Mouse (Mus musculus) forebrain, embryonic 14.5 days (tissue): ENCODE measurements around the gene Caap1. TPM values are rescaled to one million over a fixed set of nuclear protein-coding genes. Genes with fewer than 3 reads are reported as not detected.

Experiments used
- ATAC-seq: fragments of 200-750 bp; cut with Nextera tagmentation; 2 replicates; pipeline ENCODE4 v1.8.0; 2017; ENCODE audit warnings: mild to moderate bottlenecking, moderate library complexity
- DNase-seq: peaks from one replicate; pipeline ENCODE4 v3.0.0-alpha.2; 2015; ENCODE audit warnings: low spot score
- H3K27ac ChIP-seq: fragments of 300-500 bp; sonication (generic); 2 replicates; pipeline ENCODE4 v1.5.1; 2014; ENCODE audit warnings: low read depth, mild to moderate bottlenecking, control low read depth, low read length, moderate library complexity
- H3K27me3 ChIP-seq: fragments of 300-500 bp; sonication (generic); replicated peaks from 2 replicates; pipeline ENCODE4 v1.6.1; 2014; ENCODE audit warnings: low read length, control low read depth, mixed read lengths; ENCODE audit not compliant: control insufficient read depth, insufficient read depth
- H3K36me3 ChIP-seq: fragments of 300-500 bp; sonication (generic); 2 replicates; pipeline ENCODE4 v1.6.1; 2014; ENCODE audit warnings: low read length, control low read depth; ENCODE audit not compliant: control insufficient read depth, insufficient read depth
- H3K4me1 ChIP-seq: fragments of 300-500 bp; sonication (generic); 2 replicates; pipeline ENCODE4 v1.6.1; 2014; ENCODE audit warnings: antibody characterized with exemption, low read length, control low read depth; ENCODE audit not compliant: control insufficient read depth, insufficient read depth
- H3K4me2 ChIP-seq: fragments of 300-500 bp; sonication (generic); 2 replicates; pipeline ENCODE4 v1.6.1; 2014; ENCODE audit warnings: mild to moderate bottlenecking, control low read depth, low read length
- H3K4me3 ChIP-seq: fragments of 300-500 bp; sonication (generic); 2 replicates; pipeline ENCODE4 v1.5.1; 2014; ENCODE audit warnings: low read depth, low read length, control low read depth
- H3K9ac ChIP-seq: fragments of 300-500 bp; sonication (generic); 2 replicates; pipeline ENCODE4 v1.6.1; 2014; ENCODE audit warnings: mild to moderate bottlenecking, low read length, control low read depth, moderate library complexity
- H3K9me3 ChIP-seq: fragments of 300-500 bp; sonication (generic); replicated peaks from 2 replicates; pipeline ENCODE4 v1.6.1; 2016; ENCODE audit warnings: low read length, control low read depth, mixed read lengths; ENCODE audit not compliant: control insufficient read depth
- WGBS: fragments of 180-500 bp; shearing (Covaris S2); extraction: QIAGEN DNeasy Blood & Tissue Kit; methylation state at CpG from one replicate; pipeline ENCODE4 v1.1.7; 2014; 5-methylcytosine and 5-hydroxymethylcytosine counted together
- polyA plus RNA-seq: library from polyadenylated mRNA; unstranded; fragments of >200 nt; fragmentation: Nextera tagmentation; extraction: Ambion mirVana; gene quantifications from 2 replicates; pipeline ENCODE4 v1.2.1, GENCODE M21; 2014

Caap1 gene
- polyA plus RNA-seq, 1 experiment from 2014 or later, result 22.8 TPM

DNA sequence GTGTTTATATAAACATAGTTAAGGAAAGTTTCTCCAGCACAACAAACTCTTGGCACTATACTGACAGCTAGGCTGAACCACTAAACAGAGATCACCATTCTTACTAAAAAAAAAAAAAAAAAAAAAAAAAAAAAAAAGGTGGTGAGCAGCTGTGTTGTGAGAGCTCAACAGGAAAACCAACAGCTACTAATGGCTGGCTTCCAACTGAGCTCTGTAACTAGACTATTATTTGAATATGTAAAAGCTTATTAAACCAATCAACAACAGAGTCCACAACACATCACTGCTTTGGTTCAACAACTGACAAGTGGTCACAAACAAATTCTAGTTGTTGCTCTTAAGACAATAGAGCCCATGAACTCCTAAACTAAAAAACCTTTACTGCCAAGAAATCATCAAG is 23.4 kb downstream of the Caap1 start:
- Histone ChIP-seq H3K9ac (no peak overlapping the region), H3K9me3 (no peaks in the 10 kb centered on the region), H3K4me1 (no peaks in the 10 kb centered on the region), H3K27ac (no peak overlapping the region), H3K4me3 (no peak overlapping the region), H3K36me3 (peaks cover 5% of the 10 kb centered on the region; the same call in 1 of the 2 replicates), H3K4me2 (no peak overlapping the region), H3K27me3 (no peaks in the 10 kb centered on the region)
- DNase-seq, result peak; percentile 66
- peak; percentile 50; the same call in 1 of the 2 replicates for ATAC-seq

- H3K9me3 ChIP-seq, result no peaks in the 10 kb centered on the region
- no peak overlapping the region for H3K4me2 ChIP-seq
- no peaks in the 10 kb centered on the region for H3K36me3 ChIP-seq
- no peak for DNase-seq
- no peaks in the 10 kb centered on the region for H3K27me3 ChIP-seq
- H3K9ac ChIP-seq, result no peak overlapping the region
- no peak for ATAC-seq
- H3K4me1 ChIP-seq, result no peaks in the 10 kb centered on the region
- H3K27ac ChIP-seq, result no peak overlapping the region
- WGBS, result 97% methylated on average over 1 of the region's 1 CpGs
- no peak overlapping the region for H3K4me3 ChIP-seq
These were observed 27.1 kb downstream of the Caap1 start for GRCm38 (mm10) chr4:94529448-94529847.

- Histone ChIP-seq H3K36me3 (no peaks in the 10 kb centered on the region), H3K9ac (no peak overlapping the region), H3K4me2 (no peak overlapping the region), H3K9me3 (no peaks in the 10 kb centered on the region), H3K27me3 (no peaks in the 10 kb centered on the region), H3K27ac (no peak overlapping the region), H3K4me1 (no peaks in the 10 kb centered on the region), H3K4me3 (no peak overlapping the region)
- peak; percentile 49 for DNase-seq
- no peak for ATAC-seq
These were observed 33.3 kb downstream of the Caap1 start for GRCm38 (mm10) chr4:94523321-94523720.

- Histone ChIP-seq H3K27me3 (no peaks in the 10 kb centered on the region), H3K9ac (no peak overlapping the region), H3K4me1 (no peaks in the 10 kb centered on the region), H3K4me2 (no peak overlapping the region), H3K9me3 (no peaks in the 10 kb centered on the region), H3K36me3 (0 out of 2 replicates have a peak, but pooled peaks cover 3% of the 10 kb centered on the region), H3K4me3 (no peak overlapping the region), H3K27ac (no peak overlapping the region)
- DNase-seq (peak; percentile 81), ATAC-seq (peak; percentile 40; the same call in 1 of the 2 replicates)
- 67% methylated on average over 4 of the region's 4 CpGs for WGBS
These were observed 39.0 kb downstream of the Caap1 start for GRCm38 (mm10) chr4:94517631-94518030.

- ATAC-seq (no peak), DNase-seq (no peak)
- no peak overlapping the region for H3K27ac ChIP-seq
- H3K4me3 ChIP-seq, result no peak overlapping the region
- H3K9me3 ChIP-seq, result no peaks in the 10 kb centered on the region
- no peak overlapping the region for H3K4me2 ChIP-seq
- H3K36me3 ChIP-seq, result 0 out of 2 replicates have a peak, but pooled peaks cover 6% of the 10 kb centered on the region
- H3K4me1 ChIP-seq, result no peaks in the 10 kb centered on the region
- H3K27me3 ChIP-seq, result no peaks in the 10 kb centered on the region
- 54% methylated on average over 3 of the region's 3 CpGs for WGBS
- no peak overlapping the region for H3K9ac ChIP-seq
These were observed 41.2 kb downstream of the Caap1 start for GRCm38 (mm10) chr4:94515366-94515765.

GRCm38 (mm10) chr4:94476749-94477399 is 79.7 kb downstream of the Caap1 start:
- Histone ChIP-seq H3K4me2 (no peak overlapping the region), H3K27ac (no peak overlapping the region), H3K4me3 (no peak overlapping the region), H3K9me3 (no peaks in the 10 kb centered on the region), H3K36me3 (no peaks in the 10 kb centered on the region), H3K4me1 (no peaks in the 10 kb centered on the region), H3K9ac (no peak overlapping the region), H3K27me3 (no peaks in the 10 kb centered on the region)
- ATAC-seq (peak; percentile 51; the same call in 1 of the 2 replicates), DNase-seq (peak; percentile 19)
- WGBS, result 75% methylated on average over 18 of the region's 18 CpGs

DNA sequence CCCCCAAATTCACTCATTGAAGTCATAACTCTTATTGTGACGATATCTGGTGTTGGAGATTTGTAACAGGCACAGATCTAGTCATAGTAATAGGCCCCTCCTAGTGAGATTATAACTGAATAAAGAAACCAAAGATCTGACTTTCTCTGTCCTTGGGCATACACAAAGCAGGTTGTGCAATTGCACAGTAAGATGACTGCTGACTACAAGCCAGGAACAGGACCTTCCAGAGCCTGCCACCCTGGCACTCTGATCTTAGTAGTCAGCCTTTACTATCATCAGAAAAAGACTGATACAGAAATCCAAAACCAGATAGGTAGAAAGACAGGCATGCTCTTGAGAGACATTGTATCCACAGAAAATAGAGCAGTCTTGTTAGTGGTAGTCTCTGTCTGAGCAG is 83.3 kb downstream of the Caap1 start:
- H3K4me1 ChIP-seq, result no peaks in the 10 kb centered on the region
- DNase-seq (no peak), ATAC-seq (no peak)
- H3K27ac ChIP-seq, result no peak overlapping the region
- H3K4me2 ChIP-seq, result no peak overlapping the region
- H3K27me3 ChIP-seq, result no peaks in the 10 kb centered on the region
- WGBS, result 91% methylated on average over 1 of the region's 1 CpGs
- H3K4me3 ChIP-seq, result no peak overlapping the region
- H3K36me3 ChIP-seq, result no peaks in the 10 kb centered on the region
- no peaks in the 10 kb centered on the region for H3K9me3 ChIP-seq
- no peak overlapping the region for H3K9ac ChIP-seq

DNA sequence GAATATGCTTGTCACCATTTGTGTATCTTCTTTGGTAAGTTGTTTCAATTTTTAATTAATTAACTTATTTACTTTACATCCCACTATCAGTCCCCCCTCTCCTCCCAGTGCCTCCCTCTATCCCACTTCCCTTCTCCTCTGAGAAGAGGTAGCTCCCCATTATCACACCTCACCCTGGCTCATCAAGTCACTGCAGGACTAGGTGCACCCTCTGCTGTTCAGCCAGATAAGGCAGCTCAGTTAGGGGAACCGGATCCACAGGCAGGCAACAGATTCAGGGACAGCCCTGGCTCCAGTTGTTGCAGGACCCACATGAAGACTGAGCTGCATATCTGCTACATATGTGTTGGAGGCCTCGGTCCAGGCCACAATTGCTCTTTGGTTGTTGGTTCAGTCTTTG is 97.2 kb downstream of the Caap1 start:
- 90% methylated on average over 2 of the region's 2 CpGs for WGBS
- Histone ChIP-seq H3K4me3 (no peak overlapping the region), H3K4me1 (no peaks in the 10 kb centered on the region), H3K9ac (no peak overlapping the region), H3K36me3 (0 out of 2 replicates have a peak, but pooled peaks cover 5% of the 10 kb centered on the region), H3K4me2 (no peak overlapping the region), H3K27me3 (no peaks in the 10 kb centered on the region), H3K27ac (no peak overlapping the region), H3K9me3 (no peaks in the 10 kb centered on the region)
- DNase-seq, result no peak
- ATAC-seq, result no peak

- no peak overlapping the region for H3K4me2 ChIP-seq
- DNase-seq (no peak), ATAC-seq (no peak)
- H3K9me3 ChIP-seq, result no peaks in the 10 kb centered on the region
- no peaks in the 10 kb centered on the region for H3K36me3 ChIP-seq
- no peak overlapping the region for H3K9ac ChIP-seq
- 89% methylated on average over 1 of the region's 1 CpGs for WGBS
- no peaks in the 10 kb centered on the region for H3K4me1 ChIP-seq
- H3K4me3 ChIP-seq, result no peak overlapping the region
- no peak overlapping the region for H3K27ac ChIP-seq
- no peaks in the 10 kb centered on the region for H3K27me3 ChIP-seq
These were observed 101.7 kb downstream of the Caap1 start for GRCm38 (mm10) chr4:94454857-94455256.
